Mouse (Mus musculus) ES-Bruce4 (cell line): Measurements from ENCODE around the gene Loxl3.

Source experiments
- CTCF ChIP-seq: IDR thresholded peaks from one replicate; pipeline ENCODE4 v1.8.1; 2011; ENCODE audit warnings: low read depth, low read length
- POLR2A ChIP-seq: IDR thresholded peaks from one replicate; pipeline ENCODE4 v1.8.1; 2011; ENCODE audit warnings: low read length; ENCODE audit not compliant: insufficient read depth

DNA sequence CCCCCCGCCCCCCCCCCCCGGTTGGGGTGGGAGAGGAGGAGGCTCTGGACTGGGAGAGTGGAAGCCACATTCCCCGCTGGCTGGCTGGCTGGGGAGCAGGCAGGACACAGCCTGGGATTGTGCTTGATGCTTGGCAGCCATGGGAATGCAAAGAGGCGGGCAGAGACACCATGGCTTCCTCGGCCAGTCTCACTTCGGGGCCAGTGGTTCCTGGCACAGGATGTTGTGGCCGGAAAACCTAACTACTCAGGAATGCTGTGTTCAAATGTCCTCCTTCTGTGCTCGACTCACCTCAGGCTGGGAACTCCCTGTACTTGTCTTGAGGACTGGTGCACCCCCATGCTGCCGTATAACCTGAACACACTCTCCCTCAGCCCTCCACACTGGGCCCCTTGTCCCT, 6.3 kb upstream of the Loxl3 start:
- TF ChIP-seq CTCF (no peak), POLR2A (no peak)
